Mouse (Mus musculus) urinary bladder, postnatal 25 days (tissue): Measurements from ENCODE around the gene Spi1.
"Not testable (repeated sequence)": the region's sequence is repeated elsewhere in the genome, so short reads cannot be mapped to it uniquely, and the experiment has no call there.

ENCODE experiments used
- DNase-seq: peaks from one replicate; pipeline ENCODE4 v3.0.0; 2022; ENCODE audit warnings: low spot score

Spi1 gene

GRCm38 (mm10) chr2:91097015-91097414 is 14.8 kb downstream of the Spi1 start:
- DNase-seq = no peak

GRCm38 (mm10) chr2:91098156-91098555 is 16.0 kb downstream of the Spi1 start:
- no peak for DNase-seq

DNA sequence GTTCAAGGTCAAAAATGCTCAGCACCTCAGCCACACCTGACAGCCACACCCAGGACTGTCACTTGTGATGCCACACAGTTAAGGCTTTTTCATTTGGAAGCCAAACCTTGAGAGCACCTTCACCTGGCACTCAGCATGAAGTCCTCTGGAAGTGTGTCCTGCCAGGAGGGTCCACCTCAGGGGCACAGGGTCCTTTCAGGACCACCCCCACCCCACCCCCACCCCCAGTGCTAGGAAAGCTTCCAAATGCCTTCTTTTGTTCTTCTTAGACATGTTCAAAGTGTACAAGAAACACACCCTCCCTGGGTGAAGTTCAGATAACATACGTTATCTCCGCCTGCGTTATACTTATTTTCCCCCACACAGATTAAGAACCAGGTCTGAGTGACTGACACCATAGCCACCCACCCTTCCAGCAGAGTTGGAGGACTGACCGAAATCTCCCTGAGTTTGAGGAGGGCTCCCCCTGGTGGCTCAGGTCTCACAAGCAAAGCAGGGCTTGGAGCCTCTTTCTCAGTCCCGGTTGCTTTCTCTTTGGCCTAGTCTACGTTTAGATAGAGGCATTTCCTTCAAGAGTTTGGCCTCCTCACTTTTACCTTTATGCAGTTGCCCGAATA is 19.0 kb downstream of the Spi1 start:
- peak; percentile 93 for DNase-seq

DNA sequence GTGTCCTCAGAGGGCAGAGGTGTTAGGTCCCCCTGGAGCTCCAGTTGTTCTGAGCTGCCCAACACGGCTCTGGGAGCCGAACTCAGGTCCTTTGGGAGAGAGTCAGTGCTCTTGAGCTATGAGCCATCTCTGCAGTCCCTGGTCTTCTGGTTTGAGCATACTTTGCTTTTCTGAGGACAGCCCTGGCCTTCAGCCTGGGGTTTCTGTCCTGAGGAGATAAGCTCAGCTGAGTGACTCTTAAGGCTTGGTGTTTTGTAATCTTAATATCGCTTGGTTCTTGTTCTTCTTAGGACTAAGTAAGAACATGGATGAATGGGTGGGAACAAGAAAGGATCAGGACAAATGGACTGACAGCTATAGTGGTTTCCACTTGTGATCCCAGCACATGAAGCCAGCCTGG is 26.0 kb downstream of the Spi1 start:
- DNase-seq = no peak

DNA sequence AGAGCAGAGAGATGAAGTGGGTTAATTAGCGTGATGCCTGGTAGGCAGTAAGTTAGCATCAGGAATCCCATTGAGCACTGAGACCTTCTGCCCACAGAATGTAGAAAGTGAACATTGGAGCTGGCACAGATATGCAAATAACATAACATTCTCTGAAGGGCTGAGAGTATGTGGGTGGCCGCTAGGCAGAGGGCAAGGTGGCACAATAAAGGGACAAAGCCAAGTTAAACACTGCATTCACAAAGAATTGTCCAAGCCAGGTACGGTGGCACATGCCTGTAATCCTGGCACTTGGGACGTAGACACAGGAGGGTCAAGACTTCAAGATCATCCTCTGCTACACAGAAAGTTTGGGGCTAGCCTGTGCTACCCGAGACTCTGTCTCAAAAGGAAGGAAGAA is 27.1 kb downstream of the Spi1 start:
- no peak for DNase-seq

- no peak for DNase-seq
These were observed 27.7 kb downstream of the Spi1 start for GRCm38 (mm10) chr2:91109807-91110385.

DNA sequence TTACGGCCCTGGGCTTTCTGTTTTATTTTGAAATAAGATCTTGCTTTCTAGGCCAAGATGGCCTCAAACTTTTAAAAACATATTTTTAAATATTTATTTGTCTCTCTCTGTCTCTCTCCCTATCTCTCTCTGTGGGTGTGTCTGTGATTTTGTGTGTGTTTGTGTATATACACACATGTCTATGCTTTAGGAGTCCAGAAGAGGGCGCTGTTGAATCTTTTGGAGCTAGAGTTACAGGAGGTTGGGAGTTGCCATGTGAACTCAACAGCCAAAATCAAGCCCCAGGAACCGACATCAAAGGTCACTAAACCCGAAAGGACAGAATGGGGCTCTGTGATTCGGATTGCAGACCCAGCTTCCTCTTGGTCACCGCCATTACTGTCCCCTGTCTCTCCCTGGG is 28.2 kb downstream of the Spi1 start:
- no peak for DNase-seq

DNA sequence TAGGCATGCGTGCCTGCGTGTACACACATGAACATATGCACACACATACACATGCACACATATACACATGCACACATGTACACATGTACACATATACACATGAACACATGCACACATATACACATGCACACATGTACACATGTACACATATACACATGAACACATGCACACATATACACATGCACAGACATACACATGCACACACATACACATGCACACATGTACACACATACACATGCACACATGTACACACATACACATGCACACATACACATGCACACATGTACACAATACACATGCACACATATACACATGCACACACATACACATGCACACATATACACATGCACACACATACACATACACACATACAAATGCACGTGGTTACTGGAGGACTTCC is 29.6 kb downstream of the Spi1 start:
- not testable (repeated sequence) for DNase-seq

GRCm38 (mm10) chr2:91112491-91112890 is 30.3 kb downstream of the Spi1 start:
- no peak for DNase-seq

DNA sequence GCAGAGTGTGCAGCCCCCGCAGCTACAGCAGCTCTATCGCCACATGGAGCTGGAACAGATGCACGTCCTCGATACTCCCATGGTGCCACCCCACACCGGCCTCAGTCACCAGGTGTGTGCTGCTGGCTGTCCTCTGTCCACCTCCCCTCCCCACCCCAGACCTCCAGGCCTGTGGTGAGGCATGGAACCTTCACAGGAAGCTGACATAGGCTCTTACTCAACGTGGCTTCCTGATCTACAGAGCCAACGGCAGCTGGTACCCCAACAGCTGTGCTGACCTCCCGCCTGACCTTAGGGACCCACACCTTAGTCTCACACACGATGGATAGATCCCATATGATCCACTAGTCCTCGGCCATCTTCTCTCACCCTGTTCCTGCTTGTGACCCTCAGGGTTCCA is 31.1 kb downstream of the Spi1 start:
- DNase-seq = no peak

DNA sequence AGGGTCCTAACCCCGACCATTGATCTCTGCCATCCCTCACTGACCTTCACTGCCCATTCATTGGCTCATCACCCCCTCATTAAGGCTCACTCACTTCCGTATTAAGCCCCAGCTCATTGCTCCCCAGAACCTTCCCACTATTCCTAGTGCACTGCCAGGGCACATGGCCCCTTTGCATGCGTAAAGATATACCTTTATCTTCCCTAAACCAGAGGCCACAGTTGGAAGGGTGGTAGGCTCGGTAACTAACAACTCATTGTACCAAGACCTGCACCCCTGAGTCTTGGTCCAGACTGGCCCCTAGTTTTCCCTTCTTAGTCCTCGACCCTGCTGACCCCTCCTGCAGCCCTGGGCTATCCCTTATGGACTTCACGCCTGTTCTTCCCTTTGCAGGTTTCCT is 31.7 kb downstream of the Spi1 start:
- DNase-seq = no peak

- peak; percentile 98 for DNase-seq
These were observed 32.8 kb downstream of the Spi1 start for GRCm38 (mm10) chr2:91114781-91115577.

GRCm38 (mm10) chr2:91115578-91115970 is 33.4 kb downstream of the Spi1 start:
- DNase-seq = no peak

DNA sequence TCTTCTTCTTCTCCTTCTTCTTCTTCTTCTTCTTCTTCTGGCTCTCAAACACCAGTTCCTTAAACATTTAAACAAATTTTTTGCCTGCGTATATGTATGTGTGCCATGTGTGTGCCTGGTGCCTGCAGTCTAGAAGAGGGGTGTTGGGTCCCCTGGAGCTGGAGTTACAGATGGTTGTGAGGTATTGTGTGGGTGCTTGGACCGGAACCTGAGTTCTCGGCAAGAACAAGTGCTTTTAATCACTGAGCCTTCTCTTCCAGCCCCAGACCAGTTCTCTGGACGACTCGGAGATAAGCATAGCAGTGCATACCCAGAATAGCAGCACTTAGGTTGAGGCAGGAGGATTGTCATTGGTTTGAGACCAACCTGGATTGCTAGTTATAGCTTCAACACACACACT is 34.7 kb downstream of the Spi1 start:
- DNase-seq = no peak

- no peak for DNase-seq
These were observed 35.5 kb downstream of the Spi1 start, which contains the start of gene Mybpc3 for GRCm38 (mm10) chr2:91117585-91118275. Gene Mybpc3, plus strand, starts transcription at chr2:91118144.

DNA sequence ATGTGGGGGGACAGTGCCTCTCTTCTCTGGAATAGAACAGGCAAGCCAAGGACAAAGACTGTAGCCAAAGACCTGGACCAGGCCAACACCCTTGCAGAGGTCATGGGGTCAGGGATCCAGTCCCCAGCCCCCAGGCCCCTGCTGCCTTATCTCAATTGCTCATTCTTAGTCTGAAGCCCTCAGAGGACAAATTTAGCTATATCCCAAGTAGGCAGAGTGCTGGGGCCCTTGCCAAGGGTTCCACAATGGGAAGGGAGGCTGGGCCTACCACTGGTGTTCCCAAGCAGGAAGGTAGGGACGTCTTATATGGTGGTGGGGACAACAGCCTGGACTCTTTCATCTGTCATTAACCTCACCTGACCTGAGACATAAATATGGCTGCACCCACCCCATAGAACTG is 36.5 kb downstream of the Spi1 start:
- no peak for DNase-seq

GRCm38 (mm10) chr2:91119061-91119460 is 36.9 kb downstream of the Spi1 start:
- DNase-seq = no peak

DNA sequence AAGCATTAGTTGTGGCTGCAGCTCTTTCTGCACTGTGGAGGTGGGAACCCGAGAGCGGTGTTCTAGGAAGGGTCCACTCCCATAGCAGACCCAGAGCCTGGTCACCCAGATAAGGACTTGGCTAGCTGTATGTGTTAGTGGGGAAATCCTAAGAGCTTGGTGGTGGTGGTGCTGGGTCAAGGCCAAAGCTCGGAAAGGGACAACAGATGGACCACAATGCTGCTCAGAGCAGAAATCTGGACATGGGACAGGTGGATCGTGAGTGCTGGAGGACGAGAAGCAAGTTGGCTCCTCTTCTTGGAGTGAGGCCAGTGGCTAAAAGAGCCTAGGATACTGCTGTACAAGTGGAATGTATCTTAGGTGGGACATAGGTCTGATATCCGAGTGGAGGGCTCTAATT is 37.4 kb downstream of the Spi1 start:
- DNase-seq = no peak

- no peak for DNase-seq
These were observed 38.1 kb downstream of the Spi1 start for GRCm38 (mm10) chr2:91120261-91120671.

DNA sequence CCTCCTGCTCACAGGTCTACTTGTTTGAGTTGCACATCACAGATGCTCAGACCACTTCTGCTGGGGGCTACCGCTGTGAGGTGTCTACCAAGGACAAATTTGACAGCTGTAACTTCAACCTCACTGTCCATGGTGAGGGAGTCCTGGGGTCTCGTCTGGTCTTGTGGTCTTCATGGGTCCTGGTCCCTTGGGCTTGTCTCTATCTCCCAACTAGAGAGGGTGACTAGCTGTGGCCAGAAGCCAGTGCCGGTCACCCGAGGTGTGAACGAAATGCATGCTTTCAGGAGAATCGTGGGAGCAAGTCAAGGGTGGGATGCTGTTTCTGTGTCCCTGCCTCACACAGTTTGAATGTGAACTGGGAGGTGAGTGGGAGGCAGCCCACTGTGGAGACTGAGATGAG is 38.8 kb downstream of the Spi1 start:
- DNase-seq = no peak

DNA sequence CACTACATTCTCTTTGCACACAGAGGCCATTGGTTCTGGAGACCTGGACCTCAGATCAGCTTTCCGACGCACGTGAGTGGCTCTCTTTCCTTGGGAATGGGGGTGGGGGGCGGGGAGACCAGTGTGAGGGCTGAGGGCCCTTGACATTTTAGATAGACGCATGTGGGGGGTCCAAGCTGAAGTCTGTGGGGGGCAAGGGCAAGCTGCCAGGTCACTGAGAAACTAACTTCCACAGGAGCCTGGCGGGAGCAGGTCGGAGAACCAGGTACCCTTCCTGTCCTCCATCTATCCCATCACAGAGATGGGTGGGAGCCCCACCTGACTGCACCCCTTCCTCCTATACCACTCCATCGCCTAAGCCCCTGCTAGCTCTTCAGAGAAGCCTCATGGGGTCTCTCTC is 39.3 kb downstream of the Spi1 start:
- DNase-seq = no peak

DNA sequence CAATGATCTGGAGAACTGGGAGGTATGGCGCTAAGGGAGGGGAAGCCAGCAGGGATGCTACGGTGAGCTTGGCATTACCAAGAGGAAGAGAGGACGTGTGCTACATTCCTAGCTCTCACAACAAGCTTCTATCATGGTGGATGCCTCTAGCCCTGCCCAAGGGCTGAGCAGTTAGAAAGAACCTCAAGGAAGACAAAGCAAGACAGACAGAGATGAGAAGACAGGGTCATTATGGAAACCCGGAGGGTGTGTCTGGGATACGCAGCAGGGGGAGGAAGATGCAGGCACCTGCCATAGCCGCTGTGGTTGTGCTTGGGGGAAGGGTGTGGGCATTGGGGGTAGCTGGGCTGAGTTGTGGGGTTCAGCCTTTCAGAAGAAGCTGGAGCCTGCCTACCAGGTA is 41.3 kb downstream of the Spi1 start:
- DNase-seq = no peak

- no peak for DNase-seq
These were observed 42.9 kb downstream of the Spi1 start for GRCm38 (mm10) chr2:91125101-91125500.
